In the genomic region with DNA sequence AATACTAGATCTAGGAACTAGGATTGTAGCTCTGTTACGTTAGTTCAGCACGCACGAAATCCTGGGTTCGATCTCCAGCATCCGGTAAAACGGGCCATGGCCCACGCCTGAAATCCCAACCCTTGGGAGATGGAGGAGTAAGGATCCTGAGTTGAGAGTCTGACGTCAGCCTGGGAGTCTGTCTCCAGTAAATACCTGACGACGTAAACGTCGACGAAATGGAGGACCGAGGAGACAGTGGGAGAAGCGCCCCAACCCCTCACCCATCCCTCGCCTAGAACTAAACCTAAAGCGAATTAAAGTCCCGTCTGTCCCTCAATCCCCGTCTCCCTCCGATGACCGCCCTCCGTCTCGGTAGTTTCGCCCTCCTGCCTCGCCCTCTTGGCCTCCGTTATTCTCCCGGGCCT, we compare ENCODE assay signal across 8 mouse cellular contexts.
A peak's percentile ranks its signal among the peaks of the same experiment; 100 is the strongest.
DNase-seq lines count a peak whose midpoint lies in the region; ATAC-seq and TF ChIP-seq lines count a peak whose summit lies in the region.

No protein-coding gene starts in this region.

- H3K79me2 ChIP-seq in liver, adult 2 months (ENCODE audit: control insufficient read depth, insufficient read depth, low read length): no peaks in the 10 kb centered on the region

- peak overlapping the region; percentile 80 for H3K27ac ChIP-seq in liver, adult 2 months (replicated peaks; ENCODE audit: insufficient read depth, low read depth, low read length)
- H3K27ac ChIP-seq in forebrain, embryonic 12.5 days: peak overlapping the region; percentile 99

- peaks cover 8% of the 10 kb centered on the region for H3K4me1 ChIP-seq in liver, adult 2 months (ENCODE audit: control insufficient read depth, insufficient read depth, low read length)
- peaks cover 25% of the 10 kb centered on the region for H3K4me1 ChIP-seq in forebrain, embryonic 12.5 days

- peak; percentile 47 for DNase-seq in liver, adult 2 months (ENCODE audit: extremely low read depth, low read depth, low spot score)
- DNase-seq in liver: no peak
- DNase-seq in adipocyte (ENCODE audit: low spot score): peak; percentile 53
- peak; percentile 40 for DNase-seq in layer of hippocampus, adult 9-10 months (ENCODE audit: low spot score)
- DNase-seq in mesoderm, embryonic 11.5 days (ENCODE audit: low read depth, low spot score): peak; percentile 78
- DNase-seq in adrenal gland, postnatal 36 days: no peak
- DNase-seq in ovary, postnatal 10 days (ENCODE audit: low spot score): no peak

- peak overlapping the region; percentile 63 for H3K4me2 ChIP-seq in forebrain, embryonic 12.5 days

- peak overlapping the region; percentile 81 for H3K4me3 ChIP-seq in liver, adult 2 months (ENCODE audit: insufficient read depth, low read depth, low read length)
- H3K4me3 ChIP-seq in forebrain, embryonic 12.5 days (replicated peaks): peak overlapping the region; percentile 79

- H3K9ac ChIP-seq in liver, adult 2 months (ENCODE audit: low read depth, low read length): peak overlapping the region; percentile 90
- H3K9ac ChIP-seq in forebrain, embryonic 12.5 days: peak overlapping the region; percentile 75

- H3K36me3 ChIP-seq in liver, adult 2 months (ENCODE audit: control insufficient read depth, insufficient read depth, low read length): no peaks in the 10 kb centered on the region
- peaks cover 8% of the 10 kb centered on the region; the same call in 1 of the 2 replicates for H3K36me3 ChIP-seq in forebrain, embryonic 12.5 days (replicated peaks)

- H3K27me3 ChIP-seq in liver, adult 2 months (ENCODE audit: control insufficient read depth, insufficient read depth, low read length): no peaks in the 10 kb centered on the region
- H3K27me3 ChIP-seq in forebrain, embryonic 12.5 days: peaks cover 11% of the 10 kb centered on the region

- peak; percentile 63 for ATAC-seq in forebrain, embryonic 12.5 days (ENCODE audit: low FRiP score)

- WGBS in liver, adult 2 months: under 1% methylated on average over 27 of the region's 27 CpGs
- WGBS in forebrain, embryonic 12.5 days: under 1% methylated on average over 27 of the region's 27 CpGs

- no peak for TF ChIP-seq CTCF in liver, adult 2 months (IDR thresholded peaks at IDR 0.05; ENCODE audit: low read depth, low read length)

- no peak for TF ChIP-seq POLR2A in liver, adult 2 months (IDR thresholded peaks at IDR 0.05; ENCODE audit: extremely low read depth, insufficient read depth, low read length)

- no peaks in the 10 kb centered on the region for H3K9me3 ChIP-seq in forebrain, embryonic 12.5 days

Comparison
In these comparisons a context has a peak if more than half of its experiments do, and no peak if none do; other contexts are left out.
1. DNase-seq: peak in liver, adult 2 months (single experiment), adipocyte (single experiment), layer of hippocampus, adult 9-10 months (single experiment) and mesoderm, embryonic 11.5 days (single experiment); none in liver (single experiment), adrenal gland, postnatal 36 days (0 of 2) and ovary, postnatal 10 days (single experiment).